Mouse (Mus musculus): ENCODE measurements around the gene Xpnpep3. TPM values are rescaled to one million over a fixed set of nuclear protein-coding genes. Genes with fewer than 3 reads are reported as not detected.

Xpnpep3 gene
- 11.0 and 12.0 TPM in 2 replicates for polyA plus RNA-seq (2015; fragmentation: Nextera tagmentation; extraction: Ambion mirVana)

DNA sequence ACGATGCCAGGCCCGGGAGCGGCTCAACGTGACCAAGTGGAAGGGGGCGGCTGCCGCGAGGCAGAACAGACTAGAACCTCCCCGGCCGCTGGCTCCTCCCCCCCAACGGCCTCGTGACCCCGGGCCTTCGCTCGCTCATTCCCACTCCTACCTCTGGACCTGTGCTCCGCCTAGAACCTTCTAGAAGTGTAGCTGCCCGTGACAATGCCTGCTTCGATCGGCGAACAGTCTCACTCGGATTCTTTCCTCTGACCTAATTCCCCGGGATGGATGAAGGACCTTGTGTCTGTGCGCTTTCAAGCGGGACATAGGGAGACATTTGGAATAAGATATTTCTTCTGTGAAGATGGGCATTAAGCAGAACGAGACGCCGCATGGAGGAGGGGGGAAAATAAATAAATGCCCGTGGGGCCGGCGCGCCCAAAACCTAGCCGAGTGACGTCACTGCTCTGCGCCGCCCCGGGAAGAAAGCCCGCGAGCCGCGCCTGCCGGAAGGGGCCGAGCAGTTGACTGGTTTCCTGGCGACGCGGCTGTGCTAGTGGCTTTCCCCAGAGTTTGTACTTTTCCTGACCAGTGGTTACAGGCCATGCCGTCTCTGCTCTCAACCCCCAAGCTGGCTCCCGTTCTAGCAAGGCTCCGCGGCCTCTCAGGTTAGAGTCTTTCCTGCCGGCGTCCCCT, at the start of gene Xpnpep3, which contains the start of gene St13:
Gene Xpnpep3, plus strand, starts transcription at position 501 of the 678 bp plus-strand sequence.
Gene St13, minus strand, starts transcription at position 440 of the 678 bp plus-strand sequence.
- peak within 1 kb of the TSS; percentile 68 for H3K4me2 ChIP-seq
- WGBS = 0% methylated on average over 50 of the region's 50 CpGs
- H3K9me3 ChIP-seq = no peaks in the 10 kb centered on the region
- peak within 1 kb of the TSS; percentile 66 for H3K9ac ChIP-seq
- peaks cover 23% of the 10 kb centered on the region for H3K4me1 ChIP-seq
- peak within 1 kb of the TSS; percentile 93 for H3K27ac ChIP-seq
- ATAC-seq (ENCODE audit: insufficient number of reproducible peaks, low FRiP score, low TSS enrichment, low read depth) = peak; percentile 100
- H3K36me3 ChIP-seq = no peaks in the 10 kb centered on the region
- H3K27me3 ChIP-seq = no peaks in the 10 kb centered on the region
- peak within 1 kb of the TSS; percentile 68 for H3K4me3 ChIP-seq

DNA sequence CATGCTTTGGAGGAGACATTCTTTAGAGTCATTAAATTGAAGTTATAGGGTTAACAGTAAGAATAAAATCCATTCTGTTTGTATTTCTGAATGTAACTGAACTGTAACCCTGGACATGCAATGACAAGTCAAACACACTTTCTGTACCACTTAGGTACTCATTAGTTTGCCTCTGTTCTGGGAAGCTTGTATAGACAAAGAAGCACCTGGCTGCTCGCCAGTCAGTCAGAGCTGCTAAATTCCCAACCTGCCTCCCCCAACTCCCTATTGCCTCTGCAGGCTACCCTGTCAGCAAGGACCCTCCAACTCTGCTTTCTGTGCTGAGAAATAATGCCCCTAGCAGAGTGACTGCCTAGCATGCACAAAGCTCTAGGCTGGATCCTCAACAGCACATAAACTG, 49.5 kb upstream of the Xpnpep3 start:
- 45% methylated on average over 1 of the region's 1 CpGs for WGBS
- H3K4me3 ChIP-seq = no peak overlapping the region
- no peaks in the 10 kb centered on the region for H3K27me3 ChIP-seq
- no peak for ATAC-seq (ENCODE audit: insufficient number of reproducible peaks, low FRiP score, low TSS enrichment, low read depth)
- H3K36me3 ChIP-seq = no peaks in the 10 kb centered on the region
- peaks cover 5% of the 10 kb centered on the region; the same call in 1 of the 2 replicates for H3K4me1 ChIP-seq
- no peak overlapping the region for H3K4me2 ChIP-seq
- H3K9ac ChIP-seq = no peak overlapping the region
- H3K27ac ChIP-seq = peak overlapping the region; percentile 60; the same call in 1 of the 2 replicates
- H3K9me3 ChIP-seq = no peaks in the 10 kb centered on the region

DNA sequence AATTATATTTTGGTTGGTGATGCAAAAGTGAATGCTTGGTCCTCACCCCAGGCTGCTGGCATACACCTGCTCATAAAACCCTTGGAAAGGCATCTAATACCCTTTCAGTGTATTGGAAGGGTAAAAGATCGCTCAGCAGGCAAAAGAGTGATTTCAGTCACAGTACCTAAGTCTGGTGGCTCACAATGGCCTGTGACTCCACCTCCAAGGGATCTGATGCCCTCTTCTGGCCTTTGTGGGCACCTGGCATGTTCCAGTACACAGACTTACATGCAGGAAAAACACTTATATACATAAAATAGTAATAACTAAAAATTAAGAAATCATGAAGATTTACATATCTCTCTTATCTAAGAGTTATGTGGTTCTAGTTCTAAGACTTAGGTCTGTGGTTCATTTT, 47.3 kb upstream of the Xpnpep3 start:
- no peak overlapping the region for H3K27ac ChIP-seq
- no peak for ATAC-seq (ENCODE audit: insufficient number of reproducible peaks, low FRiP score, low TSS enrichment, low read depth)
- no peaks in the 10 kb centered on the region for H3K9me3 ChIP-seq
- no peak overlapping the region for H3K4me3 ChIP-seq
- 62% methylated on average over 1 of the region's 1 CpGs for WGBS
- H3K4me2 ChIP-seq = no peak overlapping the region
- H3K9ac ChIP-seq = no peak overlapping the region
- H3K27me3 ChIP-seq = no peaks in the 10 kb centered on the region
- peaks cover 5% of the 10 kb centered on the region; the same call in 1 of the 2 replicates for H3K4me1 ChIP-seq
- no peaks in the 10 kb centered on the region for H3K36me3 ChIP-seq

DNA sequence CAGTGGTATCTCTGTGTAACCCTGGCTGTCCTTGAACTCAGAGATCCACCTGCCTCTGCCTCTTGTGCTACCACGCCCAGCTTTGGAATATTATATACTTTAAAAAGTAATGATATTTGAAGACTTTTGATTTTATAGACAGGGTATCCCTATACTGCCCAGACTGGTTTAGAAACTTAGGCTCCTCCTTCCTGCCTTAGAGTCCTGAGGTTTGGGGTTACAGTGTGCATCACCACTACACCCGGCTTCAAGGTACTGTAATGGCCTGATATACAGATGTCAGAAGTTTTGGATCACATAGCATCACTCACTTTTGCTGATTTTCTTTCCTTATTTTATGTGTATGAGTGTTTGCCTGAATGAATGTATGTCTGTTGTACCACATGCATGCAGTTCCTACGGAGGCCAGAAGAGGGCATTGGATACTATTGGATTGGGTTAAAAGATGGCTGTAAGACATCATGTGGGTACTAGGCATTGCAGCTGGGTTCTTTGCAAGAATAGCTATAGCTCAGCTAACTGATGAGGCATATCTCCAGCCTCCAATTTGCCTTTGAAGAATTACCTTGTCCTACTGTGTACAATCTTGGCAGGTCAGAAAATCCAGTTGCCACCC, 44.7 kb upstream of the Xpnpep3 start:
- H3K4me2 ChIP-seq = no peak overlapping the region
- H3K36me3 ChIP-seq = no peaks in the 10 kb centered on the region
- no peak overlapping the region for H3K27ac ChIP-seq
- 65% methylated on average over 3 of the region's 3 CpGs for WGBS
- no peak overlapping the region for H3K4me3 ChIP-seq
- H3K9me3 ChIP-seq = no peaks in the 10 kb centered on the region
- H3K27me3 ChIP-seq = no peaks in the 10 kb centered on the region
- ATAC-seq (ENCODE audit: insufficient number of reproducible peaks, low FRiP score, low TSS enrichment, low read depth) = no peak
- H3K9ac ChIP-seq = no peak overlapping the region
- H3K4me1 ChIP-seq = peaks cover 17% of the 10 kb centered on the region

DNA sequence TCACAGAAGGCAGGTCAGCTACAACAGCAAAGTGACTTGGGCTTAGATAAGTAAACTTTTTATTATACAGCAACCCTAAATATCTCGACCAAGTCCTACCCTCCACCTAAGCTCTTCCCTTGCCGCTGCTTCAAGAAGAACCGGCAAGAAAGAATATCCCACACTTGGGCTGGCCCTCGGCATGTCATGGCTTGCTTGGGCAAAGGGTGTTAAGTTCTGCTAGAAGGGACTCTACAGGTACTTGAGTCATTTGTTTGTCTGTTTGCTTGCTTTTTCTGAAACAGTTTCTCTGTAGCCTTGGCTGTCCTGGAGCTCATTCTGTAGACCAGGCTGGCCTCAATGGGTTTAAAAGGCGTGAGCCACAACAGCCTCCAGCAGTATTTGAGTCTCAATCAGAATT, 43.0 kb upstream of the Xpnpep3 start:
- no peak for ATAC-seq (ENCODE audit: insufficient number of reproducible peaks, low FRiP score, low TSS enrichment, low read depth)
- no peak overlapping the region for H3K4me2 ChIP-seq

DNA sequence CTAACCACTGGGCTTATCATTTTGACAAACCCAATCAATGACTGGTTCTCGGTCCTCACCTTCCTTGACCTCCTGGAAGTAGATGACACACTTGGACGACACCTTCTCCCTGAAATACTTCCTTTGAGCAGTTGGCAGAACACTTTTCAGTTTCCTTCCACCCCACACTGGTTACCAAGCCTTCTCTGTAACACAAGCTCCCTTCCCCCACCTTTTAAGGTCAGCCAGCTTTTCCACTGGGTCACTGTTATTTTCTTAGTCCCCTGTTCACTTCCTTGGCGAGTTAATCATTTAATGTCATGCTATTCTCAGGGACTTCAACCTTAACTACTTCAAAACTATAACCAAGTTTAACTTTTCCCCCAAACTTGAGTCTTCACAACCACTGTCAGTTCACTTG, 41.0 kb upstream of the Xpnpep3 start:
- Histone ChIP-seq H3K27ac (no peak overlapping the region), H3K4me1 (peaks cover 22% of the 10 kb centered on the region), H3K27me3 (no peaks in the 10 kb centered on the region), H3K9ac (no peak overlapping the region), H3K4me3 (no peak overlapping the region), H3K36me3 (peaks cover 9% of the 10 kb centered on the region; the same call in 1 of the 2 replicates), H3K9me3 (no peaks in the 10 kb centered on the region), H3K4me2 (no peak overlapping the region)
- 82% methylated on average over 3 of the region's 3 CpGs for WGBS
- no peak for ATAC-seq (ENCODE audit: insufficient number of reproducible peaks, low FRiP score, low TSS enrichment, low read depth)

More for the DNA sequence above, 43.0 kb upstream of the Xpnpep3 start:
- Histone ChIP-seq H3K27ac (no peak overlapping the region; the same call in 1 of the 2 replicates), H3K4me1 (peaks cover 22% of the 10 kb centered on the region), H3K9me3 (no peaks in the 10 kb centered on the region), H3K9ac (no peak overlapping the region), H3K4me3 (no peak overlapping the region), H3K36me3 (no peaks in the 10 kb centered on the region), H3K27me3 (no peaks in the 10 kb centered on the region)
- WGBS = 23% methylated on average over 5 of the region's 5 CpGs

DNA sequence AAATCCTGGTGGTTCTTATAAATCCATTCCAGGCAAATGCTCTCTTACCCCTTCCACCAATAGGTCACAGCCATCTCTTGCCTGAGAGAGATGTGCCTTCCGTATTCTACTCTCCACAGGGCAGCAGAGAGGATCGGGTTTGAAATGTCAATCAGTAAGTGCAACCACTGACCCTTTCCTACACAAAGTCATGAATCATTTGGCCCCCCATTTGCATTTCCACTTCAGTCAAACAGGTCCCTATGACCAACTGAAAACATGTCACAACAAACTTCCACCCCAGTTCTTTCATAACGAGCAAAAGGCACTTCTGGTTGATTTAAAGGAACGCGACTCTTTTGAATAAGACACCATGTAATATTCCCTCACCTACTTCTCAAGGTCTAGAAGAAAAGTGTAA, 40.5 kb upstream of the Xpnpep3 start:
- H3K4me1 ChIP-seq = peaks cover 22% of the 10 kb centered on the region
- H3K27me3 ChIP-seq = no peaks in the 10 kb centered on the region
- H3K4me3 ChIP-seq = peak overlapping the region; percentile 70; the same call in 1 of the 2 replicates
- no peak for ATAC-seq (ENCODE audit: insufficient number of reproducible peaks, low FRiP score, low TSS enrichment, low read depth)
- H3K36me3 ChIP-seq = peaks cover 11% of the 10 kb centered on the region; the same call in 1 of the 2 replicates
- no peak overlapping the region for H3K9ac ChIP-seq
- H3K4me2 ChIP-seq = peak overlapping the region; percentile 70; the same call in 1 of the 2 replicates
- no peaks in the 10 kb centered on the region for H3K9me3 ChIP-seq
- H3K27ac ChIP-seq = no peak overlapping the region
- WGBS = 77% methylated on average over 5 of the region's 5 CpGs

DNA sequence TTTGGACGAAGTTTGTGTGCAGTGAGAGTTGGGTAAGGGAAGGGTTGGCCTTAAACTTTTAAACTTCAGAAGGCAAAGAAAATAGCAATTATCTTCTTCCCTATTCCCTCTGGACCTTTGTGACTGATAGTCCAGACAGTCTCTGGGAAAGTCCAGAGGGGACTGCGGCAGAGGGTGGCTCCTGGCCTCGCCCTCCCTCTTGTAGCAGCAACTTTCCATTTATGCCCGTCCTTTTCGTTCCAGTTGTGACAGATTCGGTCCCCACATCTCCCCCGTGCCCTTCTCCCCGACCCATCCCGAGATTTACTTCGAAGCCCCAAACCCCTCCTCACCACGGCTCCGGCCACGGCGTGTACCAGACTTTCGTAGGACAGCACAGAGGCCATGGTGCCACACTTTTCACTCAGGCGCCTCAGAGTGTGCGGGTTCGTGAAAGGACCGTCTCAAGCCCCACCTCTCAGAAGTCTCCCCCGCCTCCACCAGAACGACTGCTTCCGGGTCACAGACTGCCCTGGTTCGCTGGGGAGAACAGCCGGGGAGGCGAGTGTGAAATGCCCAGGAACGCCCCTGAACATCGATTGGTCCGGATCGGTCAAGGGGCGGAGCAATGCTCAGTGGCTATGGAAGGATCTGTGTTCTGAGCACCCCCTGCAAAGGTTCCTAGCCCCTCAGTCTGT, 39.5 kb upstream of the Xpnpep3 start, which contains the start of gene Slc25a17:
Gene Slc25a17, minus strand, starts transcription at position 468 of the 677 bp plus-strand sequence.
- under 1% methylated on average over 30 of the region's 30 CpGs for WGBS
- H3K9me3 ChIP-seq = no peaks in the 10 kb centered on the region
- H3K27me3 ChIP-seq = no peaks in the 10 kb centered on the region
- H3K4me3 ChIP-seq = peak within 1 kb of the TSS; percentile 70
- H3K36me3 ChIP-seq = peaks cover 19% of the 10 kb centered on the region
- H3K9ac ChIP-seq = peak within 1 kb of the TSS; percentile 75
- peak; percentile 99 for ATAC-seq (ENCODE audit: insufficient number of reproducible peaks, low FRiP score, low TSS enrichment, low read depth)
- H3K4me2 ChIP-seq = peak within 1 kb of the TSS; percentile 70
- peak within 1 kb of the TSS; percentile 88 for H3K27ac ChIP-seq
- peaks cover 22% of the 10 kb centered on the region for H3K4me1 ChIP-seq

DNA sequence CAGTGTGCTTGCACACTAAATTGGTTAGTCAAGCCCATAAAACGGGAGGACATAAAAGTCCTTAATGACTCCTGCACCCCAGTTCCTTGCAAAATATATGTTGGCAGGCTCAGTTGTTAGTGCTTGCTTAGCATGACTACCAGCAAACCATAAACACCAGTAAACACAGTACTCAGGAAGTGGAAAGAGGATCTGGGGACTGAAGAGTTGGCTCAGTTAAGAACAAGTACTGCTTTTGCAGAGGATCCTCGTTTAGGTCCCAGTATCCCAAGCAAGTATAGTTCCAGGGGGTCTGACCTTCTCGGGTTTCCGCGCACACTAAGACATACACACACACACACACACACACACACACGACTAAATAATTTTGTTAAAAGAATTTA, 38.9 kb upstream of the Xpnpep3 start:
- H3K9ac ChIP-seq = no peak overlapping the region

DNA sequence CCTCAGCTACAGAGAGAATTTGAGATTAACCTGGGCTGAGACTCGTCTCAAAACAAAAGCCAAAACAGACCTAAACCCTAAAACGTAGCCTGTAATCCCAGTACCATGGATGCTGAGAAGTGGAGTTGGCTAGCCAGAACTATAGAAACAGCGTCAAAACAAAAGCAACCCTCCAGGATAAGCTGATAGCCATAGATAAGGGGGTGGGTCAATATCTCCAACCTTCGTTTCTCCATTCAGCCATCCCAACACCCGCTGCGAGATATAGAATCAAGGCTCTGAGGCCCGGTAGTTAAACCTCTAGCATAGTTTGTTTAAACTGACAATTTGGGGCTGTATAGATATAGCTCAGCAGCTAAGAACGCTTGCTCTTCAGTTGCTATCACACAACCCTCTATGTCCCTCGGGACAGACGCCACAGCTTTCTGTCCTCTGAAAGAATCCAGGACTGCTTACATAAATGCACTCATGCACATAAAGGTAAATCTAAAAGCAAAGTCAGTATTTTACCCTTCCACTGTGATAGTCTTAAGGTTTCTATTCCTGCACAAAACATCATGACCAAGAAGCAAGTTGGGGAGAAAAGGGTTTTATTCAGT, 38.4 kb upstream of the Xpnpep3 start:
- Histone ChIP-seq H3K4me3 (peak overlapping the region; percentile 70; the same call in 1 of the 2 replicates), H3K27me3 (no peaks in the 10 kb centered on the region), H3K4me1 (peaks cover 22% of the 10 kb centered on the region), H3K27ac (peak overlapping the region; percentile 88), H3K36me3 (peaks cover 30% of the 10 kb centered on the region), H3K4me2 (peak overlapping the region; percentile 70), H3K9me3 (no peaks in the 10 kb centered on the region), H3K9ac (no peak overlapping the region)
- ATAC-seq (ENCODE audit: insufficient number of reproducible peaks, low FRiP score, low TSS enrichment, low read depth) = no peak
- WGBS = 37% methylated on average over 10 of the region's 10 CpGs

More for the DNA sequence above, 38.9 kb upstream of the Xpnpep3 start:
- ATAC-seq (ENCODE audit: insufficient number of reproducible peaks, low FRiP score, low TSS enrichment, low read depth) = peak; percentile 56; the same call in 1 of the 2 replicates
- H3K4me3 ChIP-seq = peak overlapping the region; percentile 70
- no peaks in the 10 kb centered on the region for H3K9me3 ChIP-seq
- no peaks in the 10 kb centered on the region for H3K27me3 ChIP-seq
- peaks cover 22% of the 10 kb centered on the region for H3K4me1 ChIP-seq
- 25% methylated on average over 6 of the region's 6 CpGs for WGBS
- peaks cover 25% of the 10 kb centered on the region for H3K36me3 ChIP-seq
- peak overlapping the region; percentile 88 for H3K27ac ChIP-seq
- peak overlapping the region; percentile 70 for H3K4me2 ChIP-seq

DNA sequence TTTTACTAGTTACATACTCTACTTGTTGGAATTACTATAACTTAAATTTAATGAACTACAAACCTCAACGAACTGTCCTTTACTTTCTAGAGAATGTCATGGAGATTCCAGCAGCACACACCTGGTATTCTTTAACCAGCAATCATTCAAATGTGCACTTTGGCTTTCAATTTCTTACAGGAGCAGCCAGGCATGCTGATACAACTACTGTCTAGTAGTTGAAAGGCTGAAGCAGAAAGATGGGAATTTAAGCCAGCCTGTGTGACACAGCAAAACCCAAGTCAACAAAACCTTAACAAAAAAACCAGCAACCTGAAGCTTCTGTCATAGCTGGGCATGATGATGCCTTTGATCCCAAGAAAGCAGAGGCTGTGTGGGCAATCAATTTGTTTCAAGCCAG, 37.4 kb upstream of the Xpnpep3 start:
- H3K4me3 ChIP-seq = no peak overlapping the region
- 43% methylated on average over 1 of the region's 1 CpGs for WGBS
- no peak overlapping the region for H3K27ac ChIP-seq
- peaks cover 40% of the 10 kb centered on the region for H3K36me3 ChIP-seq
- no peaks in the 10 kb centered on the region for H3K9me3 ChIP-seq
- no peak overlapping the region for H3K9ac ChIP-seq
- H3K27me3 ChIP-seq = no peaks in the 10 kb centered on the region
- peaks cover 22% of the 10 kb centered on the region for H3K4me1 ChIP-seq
- ATAC-seq (ENCODE audit: insufficient number of reproducible peaks, low FRiP score, low TSS enrichment, low read depth) = no peak
- no peak overlapping the region for H3K4me2 ChIP-seq

Data from limb, embryonic 15.5 days (tissue).